Mouse (Mus musculus) mesoderm, embryonic 11.5 days (tissue): ENCODE data around the gene Il1rapl2.
"Not testable (repeated sequence)": the region's sequence is repeated elsewhere in the genome, so short reads cannot be mapped to it uniquely, and the experiment has no call there.

Experiments
- DNase-seq: peaks from one replicate; pipeline ENCODE4 v3.0.0-alpha.2; 2012; ENCODE audit warnings: low read depth, low spot score

Il1rapl2 gene

GRCm38 (mm10) chrX:138170146-138170545 lies 599.7 kb downstream of the Il1rapl2 start:
- peak; percentile 19 for DNase-seq

DNA sequence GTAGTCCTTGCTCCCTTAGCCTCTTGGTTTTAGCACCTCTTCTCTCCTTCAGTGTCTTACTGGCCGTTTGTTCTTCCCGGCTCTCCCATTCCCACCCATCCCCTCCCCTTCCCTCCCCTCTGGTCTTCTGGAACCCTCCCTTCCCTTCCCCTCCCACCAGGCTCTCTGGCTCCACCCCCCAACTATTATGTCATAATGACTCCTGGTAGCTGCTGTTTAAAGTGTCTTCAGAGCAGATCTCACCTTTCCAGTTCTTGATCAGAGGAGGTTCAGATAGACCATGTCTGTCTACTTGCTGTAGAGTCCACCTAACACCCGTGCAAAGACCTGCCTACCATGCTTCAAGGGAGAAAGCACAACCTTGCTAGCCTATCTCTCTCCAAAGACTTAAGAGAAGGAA lies 639.1 kb downstream of the Il1rapl2 start, which contains the start of gene Tex13a:
TSS of gene Tex13a (minus strand) at position 101 of the 400 bp plus-strand sequence.
- DNase-seq = no peak

DNA sequence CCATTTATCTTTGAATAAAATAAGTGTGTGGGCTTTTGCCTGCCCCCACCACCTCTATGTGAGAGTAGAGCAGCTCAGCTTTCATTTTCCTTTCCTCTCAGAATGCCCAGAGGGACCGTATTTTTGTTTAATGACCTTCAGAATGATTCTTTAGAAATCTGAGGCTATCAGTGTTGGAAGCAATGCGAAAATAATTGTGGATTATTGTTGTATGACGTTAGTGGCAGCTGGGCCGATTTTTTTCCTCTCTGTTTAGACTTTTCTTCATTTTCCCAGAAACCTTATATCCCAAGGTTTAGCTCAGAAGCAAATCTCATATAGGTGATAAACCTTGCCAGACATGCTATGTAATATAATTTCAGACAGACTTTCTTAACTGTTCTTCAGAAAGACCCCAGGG lies 664.2 kb downstream of the Il1rapl2 start:
- peak; percentile 16 for DNase-seq

GRCm38 (mm10) chrX:138348736-138349135 lies 778.3 kb downstream of the Il1rapl2 start:
- DNase-seq = not testable (repeated sequence)

- DNase-seq = no peak
Observed at GRCm38 (mm10) chrX:138433794-138434193, 863.4 kb downstream of the Il1rapl2 start.

DNA sequence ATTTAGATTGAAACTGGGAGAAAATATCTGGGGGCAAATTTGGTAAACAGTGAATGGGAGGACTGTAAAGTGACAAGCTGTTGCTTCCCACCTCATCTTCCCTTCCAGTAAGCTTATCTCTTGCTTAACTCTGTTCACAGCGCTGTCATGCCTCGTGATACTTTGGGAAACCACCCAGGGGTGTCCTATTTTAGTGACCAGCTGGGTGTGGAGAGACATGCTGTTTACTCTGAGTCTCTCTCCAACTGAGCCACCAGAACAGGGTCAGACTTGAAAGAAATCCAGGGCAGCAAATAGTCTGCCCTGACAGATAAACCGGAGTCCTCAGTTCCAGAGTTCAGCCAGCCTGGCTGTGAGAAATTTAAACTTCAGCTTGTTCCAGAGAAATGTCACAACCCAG lies 867.5 kb downstream of the Il1rapl2 start:
- no peak for DNase-seq

GRCm38 (mm10) chrX:138449856-138450255 lies 879.4 kb downstream of the Il1rapl2 start:
- DNase-seq = no peak

- no peak for DNase-seq
Observed at GRCm38 (mm10) chrX:138478488-138478887, 908.1 kb downstream of the Il1rapl2 start.

- no peak for DNase-seq
Observed at GRCm38 (mm10) chrX:138500510-138500909, 930.1 kb downstream of the Il1rapl2 start.

- peak; percentile 4 for DNase-seq
Observed at GRCm38 (mm10) chrX:138505049-138505448, 934.6 kb downstream of the Il1rapl2 start.

- no peak for DNase-seq
Observed at GRCm38 (mm10) chrX:138620106-138620505, 1049.7 kb downstream of the Il1rapl2 start.

DNA sequence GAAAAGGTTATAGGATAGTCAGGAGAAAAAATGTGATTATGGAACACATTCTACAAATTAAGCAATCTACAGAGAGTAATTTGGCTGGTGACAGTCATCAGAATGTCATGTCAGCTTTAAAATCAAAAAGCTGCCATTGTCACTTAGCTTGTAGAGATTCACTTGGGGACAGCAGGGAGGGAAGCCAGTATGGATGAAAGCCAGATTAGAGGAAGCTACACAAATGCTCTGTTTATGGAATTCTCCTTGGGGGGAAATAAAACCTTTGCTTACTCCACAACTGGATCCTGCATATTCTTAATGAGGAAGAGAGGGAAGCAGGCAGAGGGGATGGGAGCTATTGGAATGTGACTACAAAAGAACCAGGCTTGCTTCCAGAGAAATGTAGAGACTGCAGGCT lies 1054.9 kb downstream of the Il1rapl2 start:
- DNase-seq = no peak

- DNase-seq = peak; percentile 0
Observed at GRCm38 (mm10) chrX:138722372-138722771, 1152.0 kb downstream of the Il1rapl2 start.

DNA sequence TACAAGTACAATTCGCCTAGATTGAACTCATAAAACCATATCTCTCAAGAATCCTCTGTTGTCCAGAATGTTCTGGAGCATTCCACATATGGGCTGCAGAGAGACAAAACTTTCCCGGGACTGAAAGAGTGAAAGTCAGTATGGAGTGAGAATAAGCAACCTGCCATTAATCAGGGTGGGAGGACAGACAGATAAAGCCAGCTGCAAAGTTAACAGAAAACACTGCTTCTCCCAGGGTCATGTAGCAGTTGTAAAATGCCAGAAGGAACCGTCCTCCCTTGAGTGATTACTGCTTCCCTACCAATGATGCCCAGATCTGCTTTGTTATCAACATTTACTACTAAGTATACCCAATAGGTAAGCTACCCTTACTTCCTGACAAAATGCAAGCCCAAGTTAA lies 1230.5 kb downstream of the Il1rapl2 start:
- peak; percentile 11 for DNase-seq

DNA sequence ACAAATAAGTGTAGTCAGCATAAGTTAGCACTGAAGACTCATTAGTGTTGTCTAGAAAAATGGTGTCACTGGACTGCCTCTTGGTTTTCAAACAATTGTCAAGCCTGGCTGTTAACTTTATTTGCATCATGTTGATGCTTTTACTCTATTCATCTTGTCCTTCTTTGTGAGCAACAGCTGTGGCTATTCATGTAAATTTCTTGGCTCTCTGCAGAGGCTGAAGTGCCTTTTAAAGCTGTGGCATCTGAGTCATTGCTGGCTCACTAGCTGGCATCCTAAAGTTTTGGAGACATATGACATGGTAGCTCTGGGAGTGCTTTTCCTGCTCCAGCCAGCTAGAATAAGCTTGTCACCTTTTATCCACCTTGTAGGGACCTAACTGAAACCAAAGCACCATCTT lies 1261.5 kb downstream of the Il1rapl2 start:
- no peak for DNase-seq

- no peak for DNase-seq
Observed at GRCm38 (mm10) chrX:138833894-138834293, 1263.5 kb downstream of the Il1rapl2 start.

DNA sequence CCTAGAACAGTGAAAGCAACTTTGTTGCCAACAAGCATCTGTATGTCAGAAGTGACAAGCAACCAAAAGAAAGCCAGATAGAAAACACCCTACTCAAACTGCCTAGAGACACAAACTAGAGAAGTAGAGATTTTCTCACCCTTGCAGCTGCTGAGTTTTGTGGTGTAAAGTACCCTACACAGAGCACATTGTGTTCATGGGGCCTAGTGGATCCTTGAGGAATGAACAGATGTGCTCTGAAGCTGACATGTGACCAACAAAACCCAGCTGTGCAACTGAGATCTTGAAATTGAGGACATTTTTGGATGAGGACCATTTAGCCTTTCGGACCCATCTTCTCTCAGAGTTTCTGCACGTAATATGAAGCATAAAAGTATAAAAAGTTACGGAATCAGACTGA lies 1268.0 kb downstream of the Il1rapl2 start:
- no peak for DNase-seq
